Mouse (Mus musculus): Measurements from ENCODE around the gene Nckap1l.

GRCm38 (mm10) chr15:103522458-103523099, 69.0 kb downstream of the Nckap1l start:
- no peak for TF ChIP-seq TCF3 (IDR thresholded peaks at IDR 0.05; ENCODE audit: insufficient read length, low read depth)
- no peak for TF ChIP-seq MYOG (IDR thresholded peaks at IDR 0.05; ENCODE audit: control insufficient read depth in 1 of 3, insufficient read depth in 1 of 3, insufficient read length in 2 of 3, low read depth in 2 of 3)
- TF ChIP-seq POLR2A (IDR thresholded peaks at IDR 0.05; ENCODE audit: insufficient read length, low read depth): no peak
- no peak for TF ChIP-seq POLR2AphosphoS2 (IDR thresholded peaks at IDR 0.05; ENCODE audit: insufficient read length, low read depth)
- TF ChIP-seq E2F4 (IDR thresholded peaks at IDR 0.05; ENCODE audit: insufficient read depth): no peak
- TF ChIP-seq USF1 (IDR thresholded peaks at IDR 0.05; ENCODE audit: low read depth): no peak
- TF ChIP-seq MAX (IDR thresholded peaks at IDR 0.05; ENCODE audit: low read depth): no peak
- TF ChIP-seq CEBPB (IDR thresholded peaks at IDR 0.05; ENCODE audit: insufficient read depth, poor library complexity, severe bottlenecking): no peak
- TF ChIP-seq TCF12 (IDR thresholded peaks at IDR 0.05; ENCODE audit: insufficient read depth, poor library complexity, severe bottlenecking): no peak
- TF ChIP-seq MYOD1 (IDR thresholded peaks at IDR 0.05; ENCODE audit: control insufficient read depth in 1 of 3, insufficient read length in 2 of 3, low read depth in 2 of 3): no peak
- TF ChIP-seq REST (IDR thresholded peaks at IDR 0.05; ENCODE audit: insufficient read depth, insufficient read length): no peak

Measured in myocyte (in vitro differentiated cells).